ENCODE assay signal across 22 mouse cellular contexts in genomic region chr1:177030669-177031068, GRCm38 (mm10).
DNase-seq lines count a peak whose midpoint lies in the region; ATAC-seq and TF ChIP-seq lines count a peak whose summit lies in the region.
"Had no signal": no experiment of that assay in that cellular context is flagged by ENCODE, and none has a peak within 500 bp of the region (broad histone marks: within the 10 kb centered on the region; RNA-seq: fewer than 3 reads in every experiment).

No protein-coding gene starts in this region.

- 0 out of 2 replicates have a peak, but pooled peaks cover 2% of the 10 kb centered on the region for H3K4me1 ChIP-seq in hindbrain, embryonic 12.5 days
- H3K4me1 ChIP-seq in hindbrain, postnatal 0 days (ENCODE audit: insufficient read depth, low read length): no peaks in the 10 kb centered on the region
- no peaks in the 10 kb centered on the region for H3K4me1 ChIP-seq in limb, embryonic 11.5 days (ENCODE audit: control insufficient read depth, insufficient read depth, low read length)
- H3K4me1 ChIP-seq in limb, embryonic 10.5 days: no peaks in the 10 kb centered on the region
- H3K4me1 ChIP-seq: intestine, embryonic 15.5 days had no signal

- H3K4me2 ChIP-seq in hindbrain, embryonic 12.5 days (replicated peaks): no peak overlapping the region
- H3K4me2 ChIP-seq in hindbrain, postnatal 0 days (ENCODE audit: low read depth, low read length): no peak overlapping the region
- H3K4me2 ChIP-seq in limb, embryonic 11.5 days (ENCODE audit: low read depth, severe bottlenecking): no peak overlapping the region
- H3K4me2 ChIP-seq: forebrain, embryonic 12.5 days; heart, embryonic 12.5 days; hindbrain, embryonic 13.5 days; intestine, embryonic 15.5 days had no signal

- ATAC-seq in hindbrain, embryonic 12.5 days (ENCODE audit: low FRiP score): peak; percentile 29; the same call in 1 of the 2 replicates
- no peak for ATAC-seq in hindbrain, postnatal 0 days
- no peak for ATAC-seq in limb, embryonic 11.5 days (ENCODE audit: insufficient number of reproducible peaks, low FRiP score, low TSS enrichment, low read depth)
- ATAC-seq: forebrain, embryonic 16.5 days; intestine, embryonic 15.5 days had no signal

- H3K9me3 ChIP-seq in hindbrain, embryonic 12.5 days (replicated peaks): no peaks in the 10 kb centered on the region
- H3K9me3 ChIP-seq in hindbrain, postnatal 0 days (ENCODE audit: low read length): no peaks in the 10 kb centered on the region
- no peaks in the 10 kb centered on the region for H3K9me3 ChIP-seq in limb, embryonic 11.5 days (ENCODE audit: control insufficient read depth, low read length)
- H3K9me3 ChIP-seq in limb, embryonic 10.5 days (replicated peaks): no peaks in the 10 kb centered on the region
- H3K9me3 ChIP-seq: forebrain, embryonic 12.5 days; heart, embryonic 12.5 days; hindbrain, embryonic 13.5 days; intestine, embryonic 15.5 days had no signal

- H3K36me3 ChIP-seq in hindbrain, embryonic 12.5 days: peaks cover 4% of the 10 kb centered on the region; the same call in 1 of the 2 replicates
- 0 out of 2 replicates have a peak, but pooled peaks cover 4% of the 10 kb centered on the region for H3K36me3 ChIP-seq in hindbrain, postnatal 0 days (ENCODE audit: insufficient read depth, low read length)
- no peaks in the 10 kb centered on the region for H3K36me3 ChIP-seq in limb, embryonic 11.5 days (ENCODE audit: control insufficient read depth, insufficient read depth, low read length)
- 0 out of 2 replicates have a peak, but pooled peaks cover 5% of the 10 kb centered on the region for H3K36me3 ChIP-seq in limb, embryonic 10.5 days
- H3K36me3 ChIP-seq: intestine, embryonic 15.5 days had no signal

- H3K4me3 ChIP-seq in hindbrain, embryonic 12.5 days: no peak overlapping the region
- H3K4me3 ChIP-seq in hindbrain, postnatal 0 days (ENCODE audit: low read length): no peak overlapping the region
- H3K4me3 ChIP-seq in limb, embryonic 11.5 days (ENCODE audit: low read depth, low read length): no peak overlapping the region
- no peak overlapping the region for H3K4me3 ChIP-seq in limb, embryonic 10.5 days
- H3K4me3 ChIP-seq: forebrain, embryonic 12.5 days; heart, embryonic 12.5 days; hindbrain, embryonic 13.5 days; intestine, embryonic 15.5 days had no signal

- WGBS in hindbrain, embryonic 12.5 days: 52% methylated on average over 3 of the region's 3 CpGs
- WGBS in hindbrain, postnatal 0 days: 62% methylated on average over 3 of the region's 3 CpGs
- WGBS in limb, embryonic 11.5 days: 80% methylated on average over 3 of the region's 3 CpGs
- 84% methylated on average over 3 of the region's 3 CpGs for WGBS in limb, embryonic 10.5 days

- no peak for DNase-seq in hindbrain, postnatal 0 days (ENCODE audit: low spot score)
- DNase-seq in limb, embryonic 11.5 days (ENCODE audit: low spot score): peak; percentile 12
- DNase-seq in limb, embryonic 10.5 days (ENCODE audit: low spot score): no peak
- DNase-seq in adipocyte (ENCODE audit: low spot score): peak; percentile 33
- DNase-seq in thymus, postnatal 4 days: no peak
- no peak for DNase-seq in cerebellum, adult 9-10 months
- DNase-seq: adrenal gland, postnatal 14 days; B cell, adult 2 months; cerebellum, adult 11-12 months; cerebellum, adult 9-11 months; cerebellum, postnatal 36 days; gastrocnemius, postnatal 10 days; heart, adult 18-20 months; heart, postnatal 10 days; heart, postnatal 4 days; kidney, adult 18-20 months had no signal

- no peak overlapping the region for H3K9ac ChIP-seq in hindbrain, embryonic 12.5 days
- H3K9ac ChIP-seq in hindbrain, postnatal 0 days (replicated peaks; ENCODE audit: low read length): no peak overlapping the region
- no peak overlapping the region for H3K9ac ChIP-seq in limb, embryonic 11.5 days (ENCODE audit: low read length)
- H3K9ac ChIP-seq: forebrain, embryonic 12.5 days; heart, embryonic 12.5 days; hindbrain, embryonic 13.5 days; intestine, embryonic 15.5 days had no signal

- no peak overlapping the region for H3K27ac ChIP-seq in hindbrain, embryonic 12.5 days
- no peak overlapping the region for H3K27ac ChIP-seq in hindbrain, postnatal 0 days
- H3K27ac ChIP-seq in limb, embryonic 11.5 days (replicated peaks; ENCODE audit: low read depth, low read length): no peak overlapping the region
- no peak overlapping the region for H3K27ac ChIP-seq in limb, embryonic 10.5 days
- H3K27ac ChIP-seq: forebrain, embryonic 12.5 days; hindbrain, embryonic 13.5 days; intestine, embryonic 15.5 days had no signal

- H3K27me3 ChIP-seq in hindbrain, embryonic 12.5 days: no peaks in the 10 kb centered on the region
- H3K27me3 ChIP-seq in hindbrain, postnatal 0 days (ENCODE audit: insufficient read depth, low read length): no peaks in the 10 kb centered on the region
- no peaks in the 10 kb centered on the region for H3K27me3 ChIP-seq in limb, embryonic 11.5 days (ENCODE audit: control insufficient read depth, insufficient read depth, low read length)
- H3K27me3 ChIP-seq in limb, embryonic 10.5 days (ENCODE audit: low read depth, poor library complexity, severe bottlenecking): no peaks in the 10 kb centered on the region
- H3K27me3 ChIP-seq: forebrain, embryonic 12.5 days; heart, embryonic 12.5 days; hindbrain, embryonic 13.5 days; intestine, embryonic 15.5 days had no signal

- TF ChIP-seq CTCF in hindbrain, postnatal 0 days (IDR thresholded peaks at IDR 0.05; ENCODE audit: low read depth): no peak

Comparison
In these comparisons a context has a peak if more than half of its experiments do, and no peak if none do; other contexts are left out.
1. DNase-seq: peak in limb, embryonic 11.5 days (single experiment) and adipocyte (single experiment); none in hindbrain, postnatal 0 days (single experiment), limb, embryonic 10.5 days (single experiment), thymus, postnatal 4 days (single experiment) and cerebellum, adult 9-10 months (single experiment).